Mouse (Mus musculus): Measurements from ENCODE around the gene Tex48. TPM values are rescaled to one million over a fixed set of nuclear protein-coding genes. Genes with fewer than 3 reads are reported as not detected.

Gene Tex48
- polyA plus RNA-seq, 1 experiment from 2014 or later = not detected

DNA sequence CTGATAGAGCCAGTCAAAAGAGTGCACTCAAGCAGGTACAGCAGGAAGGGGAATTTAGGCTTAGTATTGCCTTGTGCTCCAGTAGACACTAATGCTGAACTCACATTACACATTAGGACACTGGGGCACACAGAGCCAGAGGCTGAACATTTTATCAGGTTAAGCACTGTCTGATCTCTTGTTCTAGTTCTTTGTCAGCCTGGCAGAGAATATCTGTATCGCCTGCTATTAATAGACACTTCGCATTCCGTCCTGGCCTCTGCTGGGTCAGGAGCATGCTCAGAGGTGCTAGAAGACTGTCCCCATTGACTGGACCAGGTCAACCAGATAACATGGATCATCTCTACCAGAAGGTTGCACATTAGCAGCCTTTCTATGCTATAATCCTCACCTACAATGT, 16.7 kb downstream of the Tex48 start:
- no peak overlapping the region for H3K9ac ChIP-seq (ENCODE audit: low read length)
- 94% methylated on average over 3 of the region's 3 CpGs for WGBS
- no peaks in the 10 kb centered on the region for H3K27me3 ChIP-seq (ENCODE audit: control insufficient read depth, insufficient read depth, low read length)
- H3K4me1 ChIP-seq (ENCODE audit: control insufficient read depth, insufficient read depth, low read length) = no peaks in the 10 kb centered on the region
- no peak overlapping the region for H3K27ac ChIP-seq (ENCODE audit: low read depth, low read length)
- no peak overlapping the region for H3K4me3 ChIP-seq (ENCODE audit: low read depth, low read length)
- no peaks in the 10 kb centered on the region for H3K36me3 ChIP-seq (ENCODE audit: control insufficient read depth, insufficient read depth, low read length)
- H3K4me2 ChIP-seq = no peak overlapping the region
- H3K9me3 ChIP-seq (ENCODE audit: control insufficient read depth, low read length) = no peaks in the 10 kb centered on the region
- DNase-seq (ENCODE audit: low spot score, missing footprints) = no peak
- ATAC-seq (ENCODE audit: low FRiP score) = no peak

DNA sequence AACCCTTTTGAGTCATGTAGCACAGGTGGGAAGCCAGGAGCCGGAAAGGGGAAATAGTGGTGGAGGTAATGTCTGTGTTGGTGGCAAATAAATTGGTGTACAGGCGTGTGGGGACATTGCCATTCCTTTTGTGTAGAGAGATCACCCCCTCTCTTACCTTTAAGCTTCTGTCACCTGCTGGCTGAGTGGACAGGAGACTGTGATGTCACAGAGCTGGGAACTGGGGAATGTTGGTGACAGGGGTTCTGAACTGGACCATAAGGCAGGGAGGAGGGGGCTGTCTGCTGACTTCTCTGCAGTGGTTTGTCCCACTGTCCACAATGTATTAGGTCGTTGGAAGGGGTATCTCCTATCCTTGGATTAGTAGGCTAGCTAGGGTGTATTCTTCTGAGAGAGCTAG, 17.3 kb downstream of the Tex48 start, which contains the start of gene Gm11213:
Gm11213 (minus strand) TSS at position 317 of the 400 bp plus-strand sequence.
- H3K4me2 ChIP-seq = no peak within 1 kb of the TSS
- ATAC-seq (ENCODE audit: low FRiP score) = no peak
- no peak within 1 kb of the TSS for H3K9ac ChIP-seq (ENCODE audit: low read length)
- WGBS = 71% methylated on average over 3 of the region's 3 CpGs
- H3K27me3 ChIP-seq (ENCODE audit: control insufficient read depth, insufficient read depth, low read length) = no peaks in the 10 kb centered on the region
- H3K36me3 ChIP-seq (ENCODE audit: control insufficient read depth, insufficient read depth, low read length) = no peaks in the 10 kb centered on the region
- DNase-seq (ENCODE audit: low spot score, missing footprints) = no peak
- H3K27ac ChIP-seq (ENCODE audit: low read depth, low read length) = no peak within 1 kb of the TSS
- H3K4me3 ChIP-seq (ENCODE audit: low read depth, low read length) = no peak within 1 kb of the TSS
- no peaks in the 10 kb centered on the region for H3K9me3 ChIP-seq (ENCODE audit: control insufficient read depth, low read length)
- H3K4me1 ChIP-seq (ENCODE audit: control insufficient read depth, insufficient read depth, low read length) = no peaks in the 10 kb centered on the region

DNA sequence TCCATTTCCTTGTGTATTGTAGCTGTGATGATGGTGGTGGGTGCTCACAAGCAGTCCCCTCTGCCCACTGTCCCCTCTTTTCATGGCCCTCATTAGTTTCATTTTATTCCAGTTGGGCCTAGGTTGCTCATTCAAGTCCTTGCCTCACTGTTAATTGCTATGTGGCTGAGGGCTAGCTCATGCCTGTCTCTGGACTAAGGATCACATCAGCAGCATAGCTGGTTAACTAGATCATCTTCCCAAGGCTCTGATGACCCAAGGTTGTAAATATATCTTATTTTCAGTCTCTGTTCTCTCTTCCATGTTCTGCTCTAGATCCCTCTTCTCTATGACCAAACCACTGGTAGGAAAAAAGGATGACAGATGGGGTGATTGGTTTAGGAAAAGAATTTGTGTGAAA, 21.0 kb downstream of the Tex48 start:
- no peak for ATAC-seq (ENCODE audit: low FRiP score)
- Histone ChIP-seq H3K4me1 (ENCODE audit: control insufficient read depth, insufficient read depth, low read length) (no peaks in the 10 kb centered on the region), H3K4me3 (ENCODE audit: low read depth, low read length) (no peak overlapping the region), H3K9me3 (ENCODE audit: control insufficient read depth, low read length) (no peaks in the 10 kb centered on the region), H3K27me3 (ENCODE audit: control insufficient read depth, insufficient read depth, low read length) (no peaks in the 10 kb centered on the region), H3K36me3 (ENCODE audit: control insufficient read depth, insufficient read depth, low read length) (no peaks in the 10 kb centered on the region), H3K4me2 (no peak overlapping the region), H3K9ac (ENCODE audit: low read length) (no peak overlapping the region), H3K27ac (ENCODE audit: low read depth, low read length) (no peak overlapping the region)
- no peak for DNase-seq (ENCODE audit: low spot score, missing footprints)

DNA sequence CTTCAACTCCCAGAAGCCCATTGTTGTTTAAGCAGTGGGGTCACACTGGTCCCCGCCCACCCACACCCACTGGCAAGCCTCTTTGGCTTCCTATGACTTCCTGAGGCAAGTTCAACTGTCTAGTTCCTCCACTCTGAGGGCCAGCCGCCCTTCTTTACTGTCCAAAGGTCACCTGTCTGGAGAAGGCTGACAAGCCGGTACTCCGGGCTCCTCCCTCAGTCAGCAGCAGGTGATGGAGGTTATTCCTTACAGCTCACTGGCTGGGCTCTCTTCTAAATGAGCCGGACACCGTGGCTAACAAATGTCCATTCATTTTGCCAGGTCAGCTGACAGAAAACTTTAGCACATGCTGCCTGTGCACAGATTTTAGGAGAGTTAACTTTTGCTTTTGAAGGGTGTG, 21.4 kb downstream of the Tex48 start:
- H3K27ac ChIP-seq (ENCODE audit: low read depth, low read length) = no peak overlapping the region
- H3K4me3 ChIP-seq (ENCODE audit: low read depth, low read length) = no peak overlapping the region
- 89% methylated on average over 6 of the region's 6 CpGs for whole genome bisulfite sequencing
- no peaks in the 10 kb centered on the region for H3K36me3 ChIP-seq (ENCODE audit: control insufficient read depth, insufficient read depth, low read length)
- no peak for DNase-seq (ENCODE audit: low spot score, missing footprints)
- H3K9me3 ChIP-seq (ENCODE audit: control insufficient read depth, low read length) = no peaks in the 10 kb centered on the region
- H3K27me3 ChIP-seq (ENCODE audit: control insufficient read depth, insufficient read depth, low read length) = no peaks in the 10 kb centered on the region
- no peaks in the 10 kb centered on the region for H3K4me1 ChIP-seq (ENCODE audit: control insufficient read depth, insufficient read depth, low read length)
- H3K9ac ChIP-seq (ENCODE audit: low read length) = no peak overlapping the region
- no peak for ATAC-seq (ENCODE audit: low FRiP score)
- no peak overlapping the region for H3K4me2 ChIP-seq

DNA sequence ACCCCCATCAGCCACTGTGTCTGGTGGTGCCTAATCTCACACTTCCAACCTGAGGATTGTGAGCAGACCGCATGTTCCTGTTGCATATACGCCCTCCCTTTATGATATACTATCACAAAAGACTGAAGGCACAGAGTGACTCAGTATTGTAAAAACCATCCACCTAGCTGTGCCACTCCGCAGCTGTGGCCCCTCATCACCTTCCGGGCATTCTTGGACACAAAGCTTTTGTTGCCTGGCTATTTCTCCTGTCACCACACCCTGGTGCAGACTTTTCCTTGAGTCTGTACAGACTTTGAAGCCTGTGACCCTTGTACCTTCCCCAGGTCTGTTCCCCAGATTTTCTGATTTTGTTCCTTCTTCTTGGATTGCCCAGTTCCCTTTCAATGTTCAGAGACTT, 26.2 kb downstream of the Tex48 start:
- Histone ChIP-seq H3K27me3 (ENCODE audit: control insufficient read depth, insufficient read depth, low read length) (no peaks in the 10 kb centered on the region), H3K9me3 (ENCODE audit: control insufficient read depth, low read length) (no peaks in the 10 kb centered on the region), H3K9ac (ENCODE audit: low read length) (no peak overlapping the region), H3K4me3 (ENCODE audit: low read depth, low read length) (no peak overlapping the region), H3K27ac (ENCODE audit: low read depth, low read length) (no peak overlapping the region), H3K4me2 (no peak overlapping the region), H3K36me3 (ENCODE audit: control insufficient read depth, insufficient read depth, low read length) (no peaks in the 10 kb centered on the region), H3K4me1 (ENCODE audit: control insufficient read depth, insufficient read depth, low read length) (no peaks in the 10 kb centered on the region)
- WGBS = 92% methylated on average over 4 of the region's 4 CpGs
- DNase-seq (ENCODE audit: low spot score, missing footprints) (no peak), ATAC-seq (ENCODE audit: low FRiP score) (no peak)

DNA sequence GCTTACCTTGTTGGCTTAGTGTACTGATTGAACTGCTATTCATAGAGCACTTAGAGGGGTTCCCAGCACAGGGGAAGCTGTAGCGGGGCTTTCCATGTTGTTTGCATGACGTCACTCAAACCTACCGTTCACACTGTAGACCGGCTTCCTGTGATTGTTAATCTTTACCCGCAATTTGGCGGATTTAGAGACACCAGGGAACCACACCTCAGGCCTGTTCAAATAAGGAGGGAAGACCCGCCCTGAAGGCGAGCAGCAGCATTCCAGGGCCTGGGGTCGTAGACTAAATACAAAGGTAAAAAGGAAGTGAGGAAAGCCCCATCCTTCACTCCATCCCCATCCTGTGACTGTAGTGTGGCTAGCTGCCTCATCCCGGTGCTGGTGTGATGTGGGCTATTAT, 27.0 kb downstream of the Tex48 start:
- Histone ChIP-seq H3K4me2 (no peak overlapping the region), H3K9ac (ENCODE audit: low read length) (no peak overlapping the region), H3K4me1 (ENCODE audit: control insufficient read depth, insufficient read depth, low read length) (no peaks in the 10 kb centered on the region), H3K36me3 (ENCODE audit: control insufficient read depth, insufficient read depth, low read length) (no peaks in the 10 kb centered on the region), H3K9me3 (ENCODE audit: control insufficient read depth, low read length) (no peaks in the 10 kb centered on the region), H3K27ac (ENCODE audit: low read depth, low read length) (no peak overlapping the region), H3K27me3 (ENCODE audit: control insufficient read depth, insufficient read depth, low read length) (no peaks in the 10 kb centered on the region), H3K4me3 (ENCODE audit: low read depth, low read length) (no peak overlapping the region)
- DNase-seq (ENCODE audit: low spot score, missing footprints) (no peak), ATAC-seq (ENCODE audit: low FRiP score) (no peak)
- WGBS = 80% methylated on average over 10 of the region's 10 CpGs

DNA sequence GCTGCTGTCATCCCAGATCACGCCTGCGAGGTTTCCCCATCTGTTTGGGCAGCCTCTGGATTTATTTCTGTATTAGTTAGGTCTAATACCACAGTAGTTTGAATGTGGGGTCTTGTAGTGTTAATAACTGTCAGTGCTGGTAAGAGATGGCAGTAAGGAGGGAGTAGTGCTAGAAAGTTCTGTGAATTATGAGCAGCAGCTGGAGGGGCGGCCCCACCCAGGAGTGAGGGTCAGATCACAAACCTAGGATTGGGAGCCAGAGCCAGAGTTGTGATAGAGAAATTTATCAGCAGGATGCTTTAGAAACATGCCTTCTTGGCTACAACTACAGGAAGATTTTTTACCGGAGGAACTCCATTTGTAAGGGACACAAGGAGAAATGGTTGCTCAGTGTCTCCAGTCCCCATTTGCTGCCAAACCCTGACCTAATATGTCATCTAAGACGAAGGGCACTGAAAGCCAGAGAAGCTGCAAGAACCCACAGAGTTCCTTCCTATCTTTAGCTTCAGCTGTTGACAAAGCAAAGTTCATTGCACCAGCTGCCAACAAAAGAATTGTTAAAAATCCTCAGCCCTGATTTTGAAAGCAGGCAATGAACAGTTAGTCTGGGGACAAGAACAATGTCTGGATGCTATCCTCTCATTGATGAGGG, 27.6 kb downstream of the Tex48 start:
- no peak for ATAC-seq (ENCODE audit: low FRiP score)

DNA sequence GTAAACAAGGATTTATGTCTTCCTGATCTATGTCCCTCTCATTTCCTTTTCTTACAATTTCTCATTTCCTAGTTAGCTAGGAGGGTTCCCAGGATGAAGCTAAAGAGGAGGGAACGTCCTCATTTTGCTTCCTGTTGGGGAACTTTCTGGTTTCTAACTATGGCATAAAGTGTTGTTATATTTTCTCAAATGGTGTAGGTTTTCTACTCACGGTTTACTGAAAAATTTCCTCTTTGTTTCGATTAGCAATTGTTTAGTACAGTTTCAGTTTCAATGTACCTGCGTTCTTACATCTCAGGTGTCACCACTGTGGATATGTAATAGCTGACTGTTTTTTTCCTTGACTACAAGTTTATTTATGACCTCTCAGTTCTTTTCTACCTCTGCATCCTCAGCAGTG, 31.7 kb downstream of the Tex48 start:
- H3K27me3 ChIP-seq (ENCODE audit: control insufficient read depth, insufficient read depth, low read length) = no peaks in the 10 kb centered on the region
- H3K9me3 ChIP-seq (ENCODE audit: control insufficient read depth, low read length) = no peaks in the 10 kb centered on the region
- no peak overlapping the region for H3K4me2 ChIP-seq
- ATAC-seq (ENCODE audit: low FRiP score) (no peak), DNase-seq (ENCODE audit: low spot score, missing footprints) (no peak)
- H3K27ac ChIP-seq (ENCODE audit: low read depth, low read length) = no peak overlapping the region
- H3K4me1 ChIP-seq (ENCODE audit: control insufficient read depth, insufficient read depth, low read length) = no peaks in the 10 kb centered on the region
- WGBS = 93% methylated on average over 4 of the region's 4 CpGs
- no peaks in the 10 kb centered on the region for H3K36me3 ChIP-seq (ENCODE audit: control insufficient read depth, insufficient read depth, low read length)
- no peak overlapping the region for H3K9ac ChIP-seq (ENCODE audit: low read length)
- no peak overlapping the region for H3K4me3 ChIP-seq (ENCODE audit: low read depth, low read length)

More for the DNA sequence above, 27.6 kb downstream of the Tex48 start:
- no peak overlapping the region for H3K4me2 ChIP-seq
- no peak for DNase-seq (ENCODE audit: low spot score, missing footprints)
- WGBS = 85% methylated on average over 5 of the region's 5 CpGs
- no peaks in the 10 kb centered on the region for H3K4me1 ChIP-seq (ENCODE audit: control insufficient read depth, insufficient read depth, low read length)
- H3K27ac ChIP-seq (ENCODE audit: low read depth, low read length) = no peak overlapping the region
- no peaks in the 10 kb centered on the region for H3K36me3 ChIP-seq (ENCODE audit: control insufficient read depth, insufficient read depth, low read length)
- no peak overlapping the region for H3K9ac ChIP-seq (ENCODE audit: low read length)
- H3K9me3 ChIP-seq (ENCODE audit: control insufficient read depth, low read length) = no peaks in the 10 kb centered on the region
- H3K4me3 ChIP-seq (ENCODE audit: low read depth, low read length) = no peak overlapping the region
- H3K27me3 ChIP-seq (ENCODE audit: control insufficient read depth, insufficient read depth, low read length) = no peaks in the 10 kb centered on the region

DNA sequence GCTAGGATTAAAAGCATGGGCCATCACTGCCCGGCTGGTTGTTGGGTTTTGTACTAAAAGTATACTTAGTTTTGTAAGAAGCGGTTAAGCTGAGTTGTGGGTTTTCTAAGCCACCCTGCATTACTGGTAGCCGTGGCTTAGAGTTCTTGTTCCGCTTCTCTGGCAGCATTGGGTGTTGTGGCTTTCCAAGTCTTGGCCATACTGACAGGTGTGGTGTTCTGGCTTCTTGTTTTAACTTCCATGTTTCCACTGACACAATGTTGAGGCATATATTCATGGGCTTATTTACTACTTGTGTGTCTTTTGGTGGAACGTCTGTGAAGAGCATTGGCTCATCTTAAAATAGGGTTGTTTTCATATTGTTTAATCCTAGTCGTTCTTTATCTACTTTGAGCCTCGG, 32.2 kb downstream of the Tex48 start:
- Histone ChIP-seq H3K36me3 (ENCODE audit: control insufficient read depth, insufficient read depth, low read length) (no peaks in the 10 kb centered on the region), H3K9ac (ENCODE audit: low read length) (no peak overlapping the region), H3K27me3 (ENCODE audit: control insufficient read depth, insufficient read depth, low read length) (no peaks in the 10 kb centered on the region), H3K9me3 (ENCODE audit: control insufficient read depth, low read length) (no peaks in the 10 kb centered on the region), H3K4me3 (ENCODE audit: low read depth, low read length) (no peak overlapping the region), H3K4me1 (ENCODE audit: control insufficient read depth, insufficient read depth, low read length) (no peaks in the 10 kb centered on the region), H3K27ac (ENCODE audit: low read depth, low read length) (no peak overlapping the region), H3K4me2 (no peak overlapping the region)
- ATAC-seq (ENCODE audit: low FRiP score) (no peak), DNase-seq (ENCODE audit: low spot score, missing footprints) (no peak)
- WGBS = 86% methylated on average over 7 of the region's 7 CpGs

All from midbrain, embryonic 11.5 days (tissue).